Mouse (Mus musculus): ENCODE results near the gene Tm6sf1.
A peak's percentile ranks its signal among the peaks of the same experiment; 100 is the strongest.

The Tm6sf1 gene

DNA sequence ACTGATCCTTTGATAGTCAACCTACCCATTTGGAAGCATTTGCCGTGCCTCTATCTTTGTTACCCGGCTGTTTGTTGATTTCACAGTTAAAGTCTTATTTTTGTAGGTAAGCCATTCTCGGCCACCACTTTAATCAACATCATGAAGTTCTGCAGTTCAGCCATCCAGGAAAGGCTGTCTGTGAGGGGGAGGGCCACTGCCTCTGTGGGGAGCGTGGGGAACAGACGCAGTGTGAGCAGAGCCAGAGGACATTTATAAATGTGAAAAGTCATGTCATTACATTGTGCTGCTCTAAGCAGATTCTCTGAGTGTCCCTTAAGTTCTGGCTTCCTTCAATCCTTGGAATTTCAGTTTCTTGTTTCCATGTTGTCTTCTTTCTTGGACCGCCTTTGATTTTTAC lies 8.6 kb upstream of the Tm6sf1 start:
- DNase-seq (ENCODE audit: low read depth, low spot score), result no peak

DNA sequence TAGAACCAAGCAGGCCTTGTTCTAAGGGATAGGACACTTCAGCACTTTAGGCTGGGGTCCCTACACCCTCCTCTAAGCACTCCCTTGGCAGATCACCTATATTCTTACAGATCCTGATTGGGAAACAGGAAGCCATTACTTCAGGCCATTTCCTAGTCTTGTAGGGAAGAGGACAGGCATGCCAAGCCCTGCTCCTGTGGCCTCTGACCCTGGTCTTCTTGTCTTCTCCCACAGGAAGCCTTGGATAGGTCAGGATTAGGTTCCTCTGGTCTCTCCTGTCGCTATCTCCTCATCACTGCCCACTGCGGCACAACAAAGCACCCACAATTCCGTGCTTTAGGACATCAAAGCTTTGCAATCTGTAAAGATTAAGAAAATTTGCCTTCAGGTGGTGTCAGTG lies 7.1 kb upstream of the Tm6sf1 start:
- DNase-seq (ENCODE audit: low read depth, low spot score), result no peak

DNA sequence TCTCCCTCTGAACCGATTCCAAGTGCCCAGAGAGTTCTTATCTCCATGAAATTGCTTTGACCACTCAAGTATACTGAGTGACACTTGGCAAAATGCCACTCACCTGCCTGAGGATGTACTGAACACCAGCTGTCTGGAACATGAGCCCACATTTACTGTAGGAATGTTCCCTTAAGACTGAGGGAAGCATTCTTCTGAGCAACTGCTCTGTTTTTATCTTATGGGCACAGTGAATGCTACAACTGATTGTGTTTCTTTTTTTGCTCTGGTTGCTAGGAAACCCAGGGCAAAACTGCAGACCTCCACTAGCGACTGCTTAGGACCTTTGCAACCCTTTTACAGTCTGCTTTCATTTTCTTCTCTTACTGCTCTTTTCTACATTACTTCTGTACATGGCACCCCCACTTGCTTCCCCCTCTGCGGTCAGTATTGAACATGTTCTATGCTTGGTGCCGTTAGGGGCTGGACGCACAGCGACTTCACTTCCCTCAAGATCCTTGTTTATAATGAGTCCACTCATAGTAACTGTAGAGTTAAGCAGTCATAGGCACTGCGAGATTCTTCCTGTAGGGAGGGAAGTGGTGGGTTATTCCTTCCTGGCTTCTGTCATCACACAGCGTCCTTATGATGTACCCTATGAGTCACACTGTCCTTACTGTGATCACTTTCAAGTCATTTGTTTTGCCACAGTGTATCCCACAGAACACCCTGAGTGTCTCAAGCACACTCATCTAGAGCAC lies 4.1 kb upstream of the Tm6sf1 start:
- peak; percentile 53 for DNase-seq (ENCODE audit: low read depth, low spot score)

DNA sequence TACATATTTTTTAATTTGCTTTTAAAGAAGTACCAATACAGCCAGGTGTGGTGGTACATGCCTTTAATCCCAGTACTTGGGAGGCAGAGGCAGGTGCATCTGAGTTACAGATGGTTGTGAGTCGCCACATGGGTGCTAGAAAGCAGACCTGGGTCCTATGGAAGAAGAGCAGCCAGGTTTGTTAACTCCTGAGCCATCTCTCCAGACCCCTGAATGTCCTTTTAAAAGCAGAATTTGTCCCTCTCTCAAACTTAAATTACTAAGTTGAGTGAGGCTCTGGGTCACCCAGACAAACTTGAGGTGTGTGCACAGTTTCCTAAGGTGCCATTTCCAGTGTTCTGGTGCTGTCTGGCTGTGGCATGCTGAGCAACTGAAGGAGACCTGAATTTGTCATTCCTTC lies 3.1 kb upstream of the Tm6sf1 start, which contains the start of gene Gm10160:
Gm10160 (minus strand) TSS at position 101 of the 400 bp plus-strand sequence.
- DNase-seq (ENCODE audit: low read depth, low spot score), result no peak

DNA sequence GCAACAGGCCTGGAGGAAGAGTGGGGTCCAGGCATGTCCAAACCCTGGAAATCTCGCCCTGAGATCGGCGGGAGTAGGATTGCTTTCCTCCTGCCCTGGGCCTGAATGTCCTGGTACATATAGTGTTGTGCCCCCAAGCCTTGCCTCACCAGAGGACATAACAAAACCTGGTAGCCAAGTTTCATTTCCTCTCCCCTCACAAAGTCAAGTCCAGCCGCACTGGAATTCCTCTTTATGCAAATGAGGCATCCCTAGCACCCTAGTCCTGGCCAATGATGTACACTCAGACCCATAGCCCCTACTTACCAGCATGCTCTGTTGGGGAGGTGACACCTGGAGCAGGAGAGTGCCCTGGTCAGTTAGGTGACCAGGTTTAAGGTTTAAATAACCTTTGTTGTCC lies 2.6 kb upstream of the Tm6sf1 start:
- DNase-seq (ENCODE audit: low read depth, low spot score), result no peak

DNA sequence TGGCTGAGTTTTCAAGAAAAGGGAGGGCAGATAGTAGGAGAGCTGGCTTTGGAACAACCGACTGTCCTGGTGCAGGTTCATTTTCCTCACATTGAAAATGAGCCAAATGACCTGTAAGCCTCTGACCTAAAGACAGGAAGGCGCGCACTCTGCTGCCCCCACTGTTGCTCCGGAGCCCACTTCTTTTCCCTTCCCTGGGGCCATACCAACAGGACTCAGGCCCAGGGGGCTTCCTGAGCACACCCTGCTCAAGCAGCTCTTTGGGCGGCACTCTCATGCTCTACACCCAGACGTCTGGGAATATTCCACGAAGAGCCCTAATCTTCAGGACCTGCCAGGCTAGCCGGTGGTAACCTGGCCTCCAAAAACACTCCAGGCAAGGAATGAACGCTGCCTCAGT lies 565 bp upstream of the Tm6sf1 start:
- DNase-seq (ENCODE audit: low read depth, low spot score), result no peak

DNA sequence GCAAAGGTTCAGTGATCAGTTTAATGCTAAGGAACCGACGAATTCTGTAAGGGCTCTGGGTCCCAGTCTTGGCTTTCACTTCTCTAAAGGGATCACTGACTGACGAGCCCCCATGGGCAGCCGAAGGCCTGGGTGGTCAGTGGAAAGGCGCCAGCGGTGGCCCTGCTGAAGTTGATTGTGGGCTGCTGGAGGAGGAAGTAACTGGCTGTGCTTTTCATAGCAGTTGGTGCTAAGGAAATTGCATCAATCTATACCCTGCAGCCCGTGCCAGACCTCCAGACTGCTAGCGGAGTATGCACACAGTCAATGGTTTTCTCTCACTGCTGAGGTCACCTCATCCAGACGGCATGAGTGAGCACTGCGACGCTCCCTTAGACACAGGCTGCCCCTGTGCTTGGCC lies 1.3 kb downstream of the Tm6sf1 start:
- no peak for DNase-seq (ENCODE audit: low read depth, low spot score)

DNA sequence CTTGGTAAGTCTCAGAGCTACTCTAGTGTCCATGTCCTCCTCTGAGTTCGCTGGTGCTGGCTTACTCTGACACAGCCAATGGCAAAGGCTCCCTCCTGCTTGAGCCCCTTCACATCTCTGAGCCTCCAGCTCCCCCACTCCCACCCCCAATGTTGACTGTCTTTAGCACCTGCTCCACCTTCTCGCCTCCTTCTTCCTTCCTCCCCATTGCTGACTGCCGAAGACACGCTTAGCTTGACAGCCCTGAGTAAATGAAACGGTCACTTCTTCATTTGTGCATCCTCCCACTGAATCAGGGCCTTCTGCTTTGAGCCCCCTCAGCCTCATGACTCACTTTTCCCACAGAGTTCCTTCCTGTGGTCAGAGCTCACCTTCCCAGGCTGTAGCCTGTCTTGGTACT lies 2.2 kb downstream of the Tm6sf1 start:
- DNase-seq (ENCODE audit: low read depth, low spot score), result no peak

DNA sequence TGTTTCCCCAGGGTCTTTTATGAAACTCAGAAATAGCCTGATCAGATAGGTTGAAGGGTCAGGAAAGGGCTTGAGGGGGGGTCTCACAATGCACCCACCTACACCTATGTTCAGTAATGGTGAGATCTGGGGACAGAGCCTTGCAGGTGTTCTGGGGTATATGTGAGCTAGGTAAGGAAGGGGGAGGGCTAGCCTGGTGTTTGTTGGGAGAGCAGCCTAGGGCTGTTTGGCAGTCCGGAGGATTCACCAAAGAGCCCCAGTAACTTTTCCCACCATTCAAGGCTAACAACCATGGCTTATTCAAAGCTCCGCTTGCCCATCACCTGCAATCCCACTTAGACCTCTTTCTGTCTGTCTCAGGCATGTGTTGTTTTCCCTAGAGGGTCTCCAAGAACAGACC lies 2.7 kb downstream of the Tm6sf1 start:
- no peak for DNase-seq (ENCODE audit: low read depth, low spot score)

DNA sequence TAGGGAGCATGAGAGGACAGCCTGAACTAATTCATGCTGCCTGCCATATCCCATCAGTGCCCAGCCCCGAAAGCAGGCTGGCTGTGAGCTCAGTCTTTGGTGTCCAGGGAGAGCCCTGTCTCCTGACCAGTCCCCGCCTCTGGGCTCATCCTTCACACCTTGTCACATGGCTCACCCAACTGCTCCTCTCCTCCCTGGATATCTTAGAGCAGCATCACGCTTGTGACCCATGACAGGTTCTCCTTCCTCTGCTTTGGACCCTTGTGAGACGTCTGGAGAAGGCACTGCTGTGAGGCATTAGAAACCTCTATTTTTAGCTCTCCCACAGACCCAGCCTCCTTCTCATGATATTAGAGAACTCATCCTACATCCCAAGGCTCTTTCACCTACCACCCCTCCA lies 3.1 kb downstream of the Tm6sf1 start:
- no peak for DNase-seq (ENCODE audit: low read depth, low spot score)

DNA sequence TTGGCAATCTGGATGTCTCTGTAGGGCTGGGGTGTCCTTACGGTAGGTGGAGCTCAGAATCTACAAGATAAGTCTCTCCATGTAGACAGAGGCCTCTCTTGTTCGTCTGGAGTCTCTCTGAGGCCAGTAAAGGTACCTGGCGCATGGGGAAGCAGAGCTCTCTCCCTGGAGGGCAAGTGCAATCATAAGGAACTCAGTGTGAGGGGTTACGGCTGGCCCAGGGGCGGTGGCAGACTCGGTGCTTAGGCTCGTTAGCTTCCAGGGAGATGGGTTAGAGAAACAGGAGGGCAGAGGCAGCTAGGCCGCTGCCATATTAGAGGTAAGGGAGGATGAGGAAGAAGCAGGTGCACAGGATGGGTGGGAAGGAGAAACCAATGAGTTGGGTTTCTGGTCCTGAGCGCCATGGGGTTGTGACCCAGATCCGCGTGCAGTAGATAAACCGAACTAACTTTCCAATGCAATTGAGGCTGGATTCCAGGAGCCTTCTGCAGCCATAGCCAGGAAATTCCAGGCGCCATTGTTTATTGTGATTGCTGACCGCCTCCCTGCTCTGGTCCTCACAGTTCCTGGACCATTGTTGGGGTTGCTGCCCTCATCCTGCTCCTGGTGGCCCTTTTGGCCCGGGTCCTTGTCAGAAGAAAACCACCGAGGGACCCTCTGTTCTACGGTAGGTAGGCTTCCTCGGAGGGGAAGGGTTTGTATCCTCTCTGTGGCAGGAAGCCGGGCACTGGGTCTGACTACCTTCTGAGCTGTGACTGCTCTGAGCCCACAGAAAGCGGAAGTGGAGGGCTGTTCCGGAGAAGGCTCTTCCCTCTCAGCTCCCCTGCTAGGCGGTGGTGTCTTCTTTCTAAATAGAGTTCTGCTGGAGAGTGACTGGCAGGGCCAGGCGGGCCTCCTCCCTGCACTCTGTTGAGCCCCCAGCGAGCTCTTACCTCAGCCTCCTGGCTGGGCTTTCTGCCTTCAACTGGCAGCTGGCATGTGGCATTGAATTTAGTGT lies 4.1 kb downstream of the Tm6sf1 start:
- DNase-seq (ENCODE audit: low read depth, low spot score), result peak; percentile 72

DNA sequence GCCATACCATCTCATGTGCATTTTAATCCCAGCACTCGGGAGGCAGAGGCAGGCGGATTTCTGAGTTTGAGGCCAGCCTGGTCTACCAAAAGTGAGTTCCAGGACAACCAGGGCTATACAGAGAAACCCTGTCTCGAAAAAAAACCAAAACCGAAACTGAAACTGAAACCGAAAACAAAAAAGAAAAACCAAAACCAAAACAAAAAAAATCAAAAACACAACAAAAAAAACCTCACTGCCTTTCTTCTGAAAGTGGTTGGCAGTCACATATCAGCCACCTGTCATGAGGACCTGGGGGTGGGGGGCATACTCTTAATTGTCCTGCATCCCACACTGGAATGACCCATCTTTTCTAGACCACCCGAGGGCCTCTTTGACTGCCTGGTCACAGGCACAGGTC lies 5.8 kb downstream of the Tm6sf1 start:
- peak; percentile 63 for DNase-seq (ENCODE audit: low read depth, low spot score)

DNA sequence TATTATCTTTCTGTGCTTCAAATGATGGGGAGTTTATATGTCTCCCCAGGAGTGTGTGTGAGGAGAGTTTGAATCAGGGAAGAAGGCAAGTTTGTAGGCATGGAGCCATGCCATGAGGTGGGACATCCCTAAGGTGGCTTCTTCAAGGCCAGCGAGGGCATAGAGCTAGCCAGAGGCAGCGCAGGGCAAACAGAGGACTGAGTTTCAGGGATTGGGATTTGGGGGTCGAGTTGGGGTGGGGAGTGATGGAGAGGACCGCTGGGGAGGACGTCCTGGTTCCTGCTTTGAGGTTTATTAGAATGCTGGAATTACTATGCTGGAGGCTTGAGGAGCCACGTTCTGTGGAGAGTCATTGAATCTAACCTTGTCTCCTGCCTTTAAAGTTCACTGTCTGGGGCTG lies 7.1 kb downstream of the Tm6sf1 start:
- no peak for DNase-seq (ENCODE audit: low read depth, low spot score)

DNA sequence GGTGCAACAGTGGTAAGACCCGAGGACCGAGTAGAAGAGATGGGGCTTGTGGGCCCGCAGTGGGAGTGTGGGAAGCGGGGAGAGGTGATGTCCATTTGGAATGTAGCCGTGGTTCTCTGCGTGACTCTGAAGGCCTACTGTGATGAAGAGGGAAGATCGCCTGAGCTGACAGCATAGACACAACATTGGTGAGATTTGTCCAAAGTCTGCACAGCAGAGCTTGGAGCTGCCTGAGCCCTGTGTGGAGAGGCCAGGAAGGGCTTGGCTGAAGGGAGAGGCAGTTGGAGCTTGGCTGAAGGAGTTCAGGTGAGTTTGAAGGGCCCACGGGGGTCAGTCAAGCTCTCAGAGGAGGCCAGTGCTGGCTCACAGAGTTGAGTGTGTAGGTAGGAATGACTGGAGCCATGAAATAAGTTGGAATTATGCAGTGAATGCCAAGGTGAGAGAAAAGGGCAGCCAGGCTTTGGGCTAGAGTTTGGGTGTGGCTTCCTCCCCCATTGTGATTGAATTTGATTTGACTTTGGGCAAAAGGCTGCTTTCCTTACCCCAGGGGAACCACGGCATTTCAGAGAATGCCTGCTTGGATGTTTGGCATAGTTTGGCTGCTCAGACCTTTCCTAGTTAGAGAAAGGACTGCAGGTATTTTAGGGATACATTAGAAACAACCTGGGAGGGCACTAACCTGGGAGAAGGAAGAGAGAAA lies 8.6 kb downstream of the Tm6sf1 start:
- DNase-seq (ENCODE audit: low read depth, low spot score), result no peak

DNA sequence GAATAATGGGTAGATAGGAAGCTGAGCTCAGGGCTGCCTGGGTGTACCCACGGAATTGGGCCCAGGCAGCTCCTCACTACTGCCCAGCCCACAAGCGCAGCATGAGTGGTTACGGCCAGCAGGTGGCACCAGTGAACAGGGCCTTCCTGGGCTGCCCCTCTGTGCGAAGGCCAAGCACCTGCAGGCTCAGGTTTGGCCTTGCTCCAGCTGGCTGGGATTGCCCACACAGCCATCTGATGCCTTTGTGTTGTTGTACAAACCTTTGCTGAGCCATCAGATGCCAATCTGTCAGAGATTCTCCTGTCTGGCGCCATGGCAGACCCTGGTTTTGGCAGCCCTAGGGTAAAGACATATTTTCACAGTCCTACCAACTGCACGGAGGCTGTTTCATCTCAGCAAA lies 9.4 kb downstream of the Tm6sf1 start:
- peak; percentile 75 for DNase-seq (ENCODE audit: low read depth, low spot score)

DNA sequence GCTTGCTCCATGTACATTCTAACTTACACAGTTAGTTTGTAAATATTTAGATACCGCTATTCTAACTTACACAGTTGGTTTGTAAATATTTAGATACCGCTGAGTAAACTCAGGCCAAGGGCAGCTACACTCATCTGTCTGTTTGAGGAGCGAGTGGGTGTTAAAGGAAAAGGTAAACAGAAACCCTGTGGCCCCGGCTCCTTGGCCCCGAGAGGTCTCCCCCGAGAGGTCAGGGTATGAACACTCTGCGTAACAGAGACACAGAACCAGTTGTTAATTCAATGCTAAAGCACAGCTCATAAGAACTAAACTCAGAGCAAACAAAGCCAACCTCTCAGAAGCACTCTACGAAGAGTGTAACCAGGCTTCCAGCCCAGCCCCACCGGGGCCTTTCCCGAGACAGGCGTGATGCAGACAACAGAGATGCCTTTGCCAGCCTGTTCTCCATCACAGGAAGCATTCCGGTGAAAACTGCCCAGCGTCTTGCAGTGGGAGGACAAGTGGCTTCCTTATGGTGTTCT lies 13.8 kb downstream of the Tm6sf1 start:
- no peak for DNase-seq (ENCODE audit: low read depth, low spot score)

DNA sequence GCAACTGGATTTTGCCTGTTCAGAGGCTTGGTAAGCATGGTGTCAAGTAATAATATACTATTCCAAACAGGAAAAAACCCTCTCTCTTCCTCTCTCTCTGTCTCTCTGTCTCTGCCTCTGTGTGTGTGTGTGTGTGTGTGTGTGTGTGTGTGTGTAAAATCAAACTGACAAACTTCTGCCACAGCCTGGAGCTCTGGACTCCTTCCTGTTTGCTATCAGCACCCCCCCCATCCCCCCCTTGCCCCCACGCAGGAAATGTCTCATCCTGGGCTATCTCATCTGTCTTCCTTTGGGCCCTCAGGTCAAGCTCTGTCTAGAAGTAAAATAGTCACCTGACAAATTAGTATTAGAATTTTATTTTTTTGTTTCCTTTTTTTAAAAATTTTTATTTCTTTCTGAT lies 15.0 kb downstream of the Tm6sf1 start:
- DNase-seq (ENCODE audit: low read depth, low spot score), result no peak

DNA sequence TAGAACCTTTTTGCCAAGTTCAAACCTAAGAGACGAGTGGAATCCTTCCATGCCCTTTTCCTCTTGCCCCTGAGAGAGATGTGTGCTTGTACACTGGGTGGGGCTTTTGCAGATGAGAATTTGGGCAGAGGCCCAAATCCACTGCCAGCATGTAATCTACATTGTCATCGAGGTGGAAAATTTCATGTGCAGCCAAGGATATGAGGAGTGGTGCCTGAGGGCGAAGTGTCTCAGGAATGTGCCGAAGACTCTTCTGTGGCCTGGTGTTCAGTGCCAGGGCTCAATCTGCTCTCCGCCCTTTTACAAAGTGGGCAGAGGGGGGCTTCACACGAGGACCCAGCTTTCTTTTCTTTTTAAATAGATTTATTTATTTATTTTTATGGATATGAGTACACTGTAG lies 15.8 kb downstream of the Tm6sf1 start:
- DNase-seq (ENCODE audit: low read depth, low spot score), result no peak

DNA sequence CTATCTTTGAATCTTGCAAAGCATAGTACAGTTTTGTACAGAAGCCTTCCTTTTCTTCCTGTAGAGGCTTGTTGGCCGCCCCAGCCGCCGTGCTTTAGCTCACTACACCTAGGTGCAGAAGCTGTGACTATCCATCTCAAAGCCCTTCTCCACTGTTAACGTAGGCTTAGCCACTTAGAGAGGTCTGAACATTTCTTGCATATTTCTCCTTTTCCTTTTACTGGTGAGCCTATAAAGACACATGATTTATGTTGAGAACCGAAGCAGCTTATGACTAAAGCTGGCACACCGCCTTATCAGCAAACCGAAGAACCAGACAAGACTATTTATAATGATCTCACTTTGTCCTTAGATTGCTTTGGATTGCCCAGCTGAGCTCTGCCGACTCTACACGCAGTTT lies 16.6 kb downstream of the Tm6sf1 start:
- DNase-seq (ENCODE audit: low read depth, low spot score), result no peak

DNA sequence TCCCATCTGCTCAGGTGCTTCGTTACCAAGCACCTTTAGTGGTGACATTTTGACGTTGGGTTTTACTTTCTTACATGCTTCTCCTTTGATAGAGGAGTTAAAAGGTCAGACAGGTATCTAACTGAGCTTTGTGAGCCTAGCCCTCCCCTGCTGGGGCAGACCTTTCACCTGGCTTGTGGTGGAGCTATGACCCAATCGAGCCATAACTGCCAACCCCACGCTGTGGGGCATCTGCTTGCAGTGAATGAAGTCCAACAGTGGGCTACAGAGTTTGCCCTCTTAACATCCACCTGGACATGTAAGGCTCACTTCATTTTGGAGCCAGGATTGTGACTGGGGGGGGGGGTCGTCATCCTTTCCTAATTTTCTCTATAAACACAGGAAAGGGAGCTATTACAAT lies 21.5 kb downstream of the Tm6sf1 start:
- DNase-seq (ENCODE audit: low read depth, low spot score), result no peak

DNA sequence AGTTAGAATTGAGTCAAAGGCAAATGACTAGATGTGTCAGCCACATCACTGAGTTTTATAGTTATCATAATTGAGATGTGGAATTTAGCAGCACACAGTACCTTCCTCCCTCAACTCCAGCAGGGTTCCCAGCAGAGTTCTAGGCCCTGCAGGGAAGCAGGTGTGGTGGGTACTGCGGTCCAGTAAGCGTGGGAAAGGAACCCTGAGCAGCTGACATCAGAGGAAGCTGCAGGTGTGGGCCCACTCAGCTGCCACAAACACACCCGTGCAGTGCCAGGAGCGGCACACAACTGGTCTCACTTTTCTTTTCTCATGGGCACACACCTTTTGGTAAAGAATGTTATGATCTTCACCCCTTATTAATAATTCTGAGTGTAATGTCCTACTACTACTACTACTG lies 22.0 kb downstream of the Tm6sf1 start:
- DNase-seq (ENCODE audit: low read depth, low spot score), result no peak

DNA sequence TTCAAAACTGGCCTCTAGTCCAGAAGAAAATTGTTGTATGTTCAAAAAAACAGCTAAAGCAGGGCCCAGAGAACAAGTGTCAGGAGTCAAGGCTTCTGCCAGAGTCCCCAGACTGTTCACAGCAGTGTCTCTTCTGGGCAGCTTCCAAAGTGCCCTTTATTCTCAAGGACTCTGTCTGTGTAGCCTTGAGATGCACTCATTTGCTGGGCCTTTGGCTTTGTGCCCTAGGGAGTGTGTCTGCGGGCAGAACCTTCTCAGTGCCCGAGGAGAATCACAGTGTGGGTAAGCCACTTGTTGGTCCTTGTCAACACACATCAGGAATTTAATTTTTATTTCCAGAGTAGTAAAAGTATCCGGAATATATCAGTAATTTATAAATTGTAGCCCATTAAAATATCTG lies 22.8 kb downstream of the Tm6sf1 start:
- DNase-seq (ENCODE audit: low read depth, low spot score), result no peak
